Mouse (Mus musculus) inflammation-experienced regulatory T-cells, adult 6 months (primary cell): Measurements from ENCODE around the gene Muc4. TPM values are rescaled to one million over a fixed set of nuclear protein-coding genes. Genes with fewer than 3 reads are reported as not detected.

Experiments
- ATAC-seq: one replicate; pipeline ENCODE4 v1.8.0; 2017
- polyA plus RNA-seq, 3 experiments: library from polyadenylated mRNA; unstranded; fragments of 100-300 nt; shearing (Covaris generic); gene quantifications; one replicate each; pipeline ENCODE4 v1.2.1; 2017

Muc4 gene
- polyA plus RNA-seq, 3 experiments from 2014 or later = 0.05 TPM; not detected in 2

DNA sequence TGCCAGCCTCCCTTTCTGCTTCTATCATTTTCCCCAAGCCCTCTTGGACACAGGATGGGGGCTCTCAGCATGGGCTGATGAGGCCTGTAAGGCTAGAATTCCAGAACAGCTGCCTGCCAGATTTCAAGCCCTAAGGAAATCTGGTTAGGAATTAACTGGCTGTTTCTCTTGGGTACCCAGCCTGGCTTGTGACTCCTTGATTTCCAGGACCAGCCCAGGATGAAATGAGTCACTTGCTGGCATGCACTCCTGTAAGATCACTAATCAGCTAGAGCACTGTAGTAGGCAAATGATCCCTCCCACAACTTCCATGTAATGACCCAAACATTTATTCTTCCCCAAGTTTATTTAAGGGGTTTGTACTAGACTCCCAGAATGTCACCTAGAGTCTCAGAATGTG lies 7.4 kb upstream of the Muc4 start:
- no peak for ATAC-seq

DNA sequence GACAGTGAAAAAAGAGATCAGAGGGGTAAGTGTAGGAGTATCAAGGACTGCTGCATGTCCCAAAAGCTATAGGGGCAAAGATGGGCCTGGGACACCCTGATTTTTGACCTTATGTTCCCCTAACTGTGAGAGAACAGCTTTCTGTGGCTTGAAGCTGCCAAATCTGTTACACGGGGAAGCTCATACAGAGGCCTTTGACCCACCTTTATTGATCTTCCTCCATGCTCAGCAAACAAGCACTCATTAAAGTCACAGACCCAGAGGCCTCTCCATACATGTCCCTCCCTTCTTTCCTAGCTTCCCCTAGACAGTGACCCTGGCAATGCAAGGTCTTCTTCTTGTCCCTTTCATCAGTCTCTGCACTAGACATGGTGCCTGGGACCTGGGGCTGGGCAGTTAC lies 7.0 kb upstream of the Muc4 start:
- ATAC-seq = no peak

DNA sequence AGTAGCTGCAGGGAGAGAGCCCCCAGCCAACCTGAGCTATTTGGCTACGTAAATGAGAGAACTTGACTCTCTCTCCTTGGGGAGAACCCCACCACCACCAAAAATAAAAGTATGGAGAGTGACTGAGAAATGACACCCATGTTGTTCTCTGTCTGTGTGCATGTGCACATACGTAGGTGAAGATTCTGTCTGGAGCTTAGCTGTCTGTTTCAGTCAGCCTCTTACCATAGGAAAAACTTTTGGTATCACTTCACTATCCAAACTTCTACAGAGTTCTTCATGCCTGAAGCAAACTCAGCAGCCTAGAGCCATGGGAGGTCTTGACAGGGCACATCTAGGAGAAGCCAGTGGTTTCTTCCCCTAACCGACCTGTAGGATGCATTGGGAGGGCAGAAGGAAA lies 2.5 kb upstream of the Muc4 start:
- no peak for ATAC-seq

DNA sequence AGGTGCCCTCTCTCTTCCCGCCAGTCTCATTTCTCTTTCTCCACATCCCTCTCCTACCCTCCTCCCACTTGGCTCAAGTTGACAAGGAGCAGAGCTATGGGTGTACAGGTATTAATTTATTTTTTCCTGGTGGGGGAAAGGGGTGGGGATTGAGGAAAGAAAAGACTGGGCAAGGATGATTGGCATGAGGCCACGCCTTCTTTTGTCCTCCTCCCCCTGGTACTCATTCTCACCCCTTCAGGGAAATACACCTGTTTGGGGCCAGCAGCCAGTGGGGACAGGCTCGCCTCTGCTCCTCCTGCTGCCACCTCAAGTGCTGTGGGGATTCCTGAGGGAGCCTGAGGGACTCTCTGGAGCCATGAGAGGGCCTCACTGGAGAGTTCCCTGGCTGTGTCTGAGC lies 336 bp downstream of the Muc4 start:
- ATAC-seq = no peak

DNA sequence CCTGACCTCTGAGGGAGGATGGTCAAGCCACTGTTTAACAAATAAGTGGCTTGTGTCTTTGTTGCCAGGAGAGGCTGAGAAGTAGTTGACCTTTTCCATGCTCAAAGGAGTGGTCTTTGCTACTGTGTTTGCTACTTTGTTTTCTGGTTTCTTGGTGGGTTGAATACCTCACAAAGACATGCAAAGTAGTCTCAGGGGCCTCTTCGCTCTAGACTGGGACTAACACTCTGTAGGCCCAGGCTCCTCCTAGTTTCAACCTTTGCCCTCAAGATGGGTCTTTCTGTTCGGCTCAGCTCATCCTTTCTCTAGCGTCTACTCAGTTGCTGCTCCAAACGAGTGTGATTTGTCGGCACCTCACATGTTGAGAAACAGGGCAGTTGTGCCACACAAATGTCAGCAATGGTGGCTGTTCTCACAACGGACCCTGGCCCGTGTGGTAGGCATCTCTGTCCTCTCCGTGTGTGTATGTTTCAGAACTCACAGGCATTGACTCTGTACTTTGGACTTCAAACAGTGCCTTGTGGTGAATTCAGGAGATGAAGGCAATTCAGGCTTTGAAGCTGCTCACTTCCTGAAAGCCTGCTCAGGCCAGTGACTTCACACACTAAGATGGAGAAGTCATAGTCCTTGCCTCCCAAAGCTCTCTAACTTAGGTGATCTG lies 4.4 kb downstream of the Muc4 start:
- no peak for ATAC-seq

DNA sequence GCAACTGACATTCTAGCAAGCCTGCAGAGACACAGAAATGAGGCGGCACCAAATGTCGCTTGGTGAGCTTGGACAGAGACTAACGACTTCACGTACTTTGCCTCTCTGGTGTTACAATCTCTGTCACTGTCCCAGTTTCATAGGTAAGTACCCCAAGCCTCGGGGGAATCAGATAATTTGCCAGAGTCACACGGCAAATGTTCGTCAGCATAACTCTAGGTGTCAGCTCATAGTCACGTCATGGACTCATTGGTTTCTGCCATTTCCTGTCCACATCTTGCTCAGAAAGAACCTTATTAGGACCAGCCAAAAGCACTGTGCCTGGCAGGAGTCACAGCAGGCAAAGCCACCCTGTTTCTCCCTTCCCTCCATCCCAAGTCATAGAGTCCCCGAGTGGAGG lies 5.7 kb downstream of the Muc4 start:
- no peak for ATAC-seq

DNA sequence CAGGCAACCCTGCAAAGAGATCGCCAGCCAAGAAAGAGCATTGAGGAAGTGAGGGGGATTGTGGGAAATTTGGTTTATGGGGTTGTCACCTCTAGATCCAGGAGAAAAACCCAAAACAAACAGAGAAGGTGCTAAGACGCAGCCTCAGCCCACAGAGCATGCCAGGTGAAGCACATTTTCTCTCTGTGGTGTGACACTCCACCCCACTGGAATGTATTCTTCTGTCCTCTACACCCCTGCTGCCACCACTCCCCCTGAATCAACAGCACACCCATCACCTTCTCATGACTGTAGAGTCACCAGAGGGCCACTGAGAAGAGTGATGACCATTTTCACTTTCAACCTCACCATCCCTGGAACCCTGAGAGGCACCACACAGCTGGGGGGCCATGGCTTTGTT lies 7.0 kb downstream of the Muc4 start:
- no peak for ATAC-seq

DNA sequence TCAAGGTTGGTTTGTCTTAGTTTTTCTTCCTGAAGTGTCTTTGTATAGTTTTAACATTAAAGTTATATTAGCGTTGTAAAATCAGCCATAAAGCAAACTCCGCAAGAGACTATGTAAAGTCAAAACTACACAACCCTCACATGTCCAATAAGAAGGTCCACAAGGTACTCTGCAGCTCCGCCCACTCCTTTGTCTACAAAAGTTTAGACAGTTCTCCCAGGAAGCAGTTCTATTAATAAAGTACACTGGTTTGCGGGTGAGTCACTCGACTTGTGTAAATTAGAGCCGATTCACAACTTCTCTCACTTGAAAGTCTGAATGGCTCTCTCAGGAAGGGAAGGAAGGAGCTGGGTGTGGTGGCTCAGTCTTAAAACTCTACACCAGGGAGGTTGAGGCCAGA lies 10.2 kb downstream of the Muc4 start:
- ATAC-seq = no peak

DNA sequence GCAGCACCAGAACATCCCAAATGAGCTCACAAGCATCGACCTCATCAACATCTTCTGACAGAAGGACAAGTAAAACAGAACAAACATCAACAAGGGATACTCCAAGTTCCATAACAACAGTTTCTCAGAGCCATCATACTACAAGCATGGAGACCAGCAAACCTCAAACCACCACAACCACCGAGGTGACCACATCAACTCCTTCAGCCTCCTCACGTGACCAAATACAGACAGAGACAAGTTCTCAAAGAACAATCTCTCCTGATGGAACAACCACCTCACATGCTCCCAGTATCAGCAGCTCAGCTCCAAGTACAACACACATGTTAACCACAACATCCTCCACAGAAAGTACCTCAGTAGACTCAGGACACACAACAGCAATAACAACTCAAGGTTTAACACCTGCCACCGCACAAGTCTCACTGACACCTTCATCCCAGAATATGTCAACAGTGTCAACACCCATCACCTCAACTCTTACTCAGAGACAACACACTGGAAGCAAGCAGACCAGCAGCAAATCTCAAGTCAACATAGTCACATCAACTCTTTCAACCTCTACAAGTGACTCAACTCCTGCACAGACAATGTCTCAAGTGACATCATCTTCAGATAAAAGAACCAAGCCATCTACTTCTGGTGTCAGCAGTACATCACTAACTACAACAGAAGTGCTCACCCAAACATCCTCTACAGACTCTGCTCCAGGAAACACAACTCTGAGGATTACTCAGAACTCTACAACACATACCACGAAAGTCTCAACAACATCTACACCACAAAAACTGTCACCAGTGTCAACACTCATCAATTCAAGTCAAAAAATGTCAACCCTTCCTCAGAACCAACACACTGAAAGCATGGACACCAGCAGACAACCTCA lies 14.8 kb downstream of the Muc4 start:
- peak; percentile 94 for ATAC-seq

DNA sequence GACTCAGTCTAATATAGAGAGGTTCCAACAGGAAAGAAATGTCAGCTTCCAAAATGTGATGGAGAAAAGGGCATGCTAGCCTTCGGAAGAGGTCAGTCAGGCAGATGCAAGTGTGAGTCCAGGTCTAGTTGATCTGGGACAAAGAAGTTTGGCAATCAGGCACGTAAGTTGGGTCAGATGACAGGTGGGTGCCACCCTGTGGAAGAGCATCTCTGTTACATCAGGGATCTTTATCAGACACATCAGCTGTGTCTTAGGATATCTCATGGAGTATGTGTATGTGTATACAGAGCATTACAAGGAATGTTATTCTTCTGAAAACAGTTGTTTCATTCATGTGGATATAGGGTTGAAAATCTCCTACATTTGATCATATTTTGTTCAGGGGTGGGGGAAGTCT lies 28.9 kb downstream of the Muc4 start:
- no peak for ATAC-seq

DNA sequence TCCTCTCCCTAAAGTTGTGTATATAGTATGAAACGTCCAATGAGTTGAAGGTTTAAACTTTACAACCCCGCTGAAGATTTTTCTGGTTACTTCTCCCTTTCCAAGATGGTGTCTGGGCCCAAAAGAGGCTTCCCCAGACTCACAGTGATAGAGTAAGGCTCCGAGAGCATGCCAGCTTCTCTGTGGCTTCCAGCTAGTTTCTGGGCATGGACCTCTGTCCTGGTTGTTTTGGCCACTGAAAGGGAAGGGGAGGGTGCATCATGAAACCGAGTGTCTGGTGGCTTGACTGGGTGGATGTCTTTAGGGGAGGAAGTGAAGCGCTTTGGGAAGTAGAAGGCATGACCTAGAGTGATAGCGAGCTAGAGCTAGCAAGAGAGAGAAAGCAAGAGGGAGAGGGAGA lies 29.3 kb downstream of the Muc4 start:
- no peak for ATAC-seq

DNA sequence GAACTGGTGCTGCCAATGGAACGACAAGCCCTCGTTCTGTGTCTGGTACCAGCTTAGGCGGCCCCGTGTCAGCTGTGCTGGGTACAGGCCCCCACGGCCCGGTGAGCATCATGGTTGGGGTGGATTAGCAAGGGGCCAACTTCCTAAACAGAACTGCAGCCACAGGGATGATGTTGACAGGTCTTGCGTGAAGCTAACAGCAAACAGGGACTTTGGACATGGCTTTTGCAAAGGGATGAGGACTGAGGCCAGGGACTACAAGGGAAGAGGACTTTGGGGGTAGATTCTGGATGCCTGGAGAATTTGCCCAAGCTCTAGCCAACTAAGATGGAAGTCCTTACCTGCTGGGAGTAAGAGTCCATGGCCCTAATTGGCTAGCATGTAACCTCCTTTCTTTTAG lies 31.2 kb downstream of the Muc4 start:
- ATAC-seq = no peak

DNA sequence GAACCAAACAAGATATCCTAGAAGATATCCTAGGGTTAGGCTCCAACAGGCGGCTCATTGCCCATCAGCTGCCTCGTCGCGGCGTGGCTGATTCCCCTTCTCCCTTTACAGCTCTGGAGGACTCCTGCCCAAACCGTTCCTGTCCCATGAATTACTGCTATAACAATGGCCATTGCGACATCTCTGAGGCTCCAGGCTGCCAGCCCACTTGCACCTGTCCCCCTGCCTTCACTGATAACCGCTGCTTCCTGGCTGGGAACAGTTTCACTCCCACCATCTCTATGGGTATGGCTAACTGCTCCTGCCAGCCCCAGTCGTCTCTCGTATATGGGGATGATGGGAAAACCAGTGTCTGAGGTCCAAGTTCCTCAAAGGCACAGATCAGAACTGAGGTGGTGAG lies 41.0 kb downstream of the Muc4 start:
- no peak for ATAC-seq

DNA sequence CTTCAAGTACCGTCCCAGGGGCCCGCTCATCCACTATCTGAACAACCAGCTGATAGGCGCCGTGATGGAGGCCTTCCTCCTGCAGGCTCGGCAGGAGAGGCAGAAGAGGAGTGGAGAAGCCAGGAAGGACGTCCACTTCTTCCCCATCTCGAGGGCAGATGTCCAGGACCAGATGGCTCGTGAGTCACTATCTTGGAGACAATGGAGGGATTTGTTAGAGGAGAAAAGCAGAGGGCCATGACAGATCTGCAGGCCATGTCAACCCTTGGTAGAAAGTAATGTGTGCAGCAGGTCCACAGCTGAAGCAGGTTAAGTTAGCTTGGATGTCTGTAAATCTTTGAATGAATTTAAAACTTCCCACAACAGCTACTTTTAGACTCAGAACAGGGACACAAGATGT lies 43.3 kb downstream of the Muc4 start:
- no peak for ATAC-seq

DNA sequence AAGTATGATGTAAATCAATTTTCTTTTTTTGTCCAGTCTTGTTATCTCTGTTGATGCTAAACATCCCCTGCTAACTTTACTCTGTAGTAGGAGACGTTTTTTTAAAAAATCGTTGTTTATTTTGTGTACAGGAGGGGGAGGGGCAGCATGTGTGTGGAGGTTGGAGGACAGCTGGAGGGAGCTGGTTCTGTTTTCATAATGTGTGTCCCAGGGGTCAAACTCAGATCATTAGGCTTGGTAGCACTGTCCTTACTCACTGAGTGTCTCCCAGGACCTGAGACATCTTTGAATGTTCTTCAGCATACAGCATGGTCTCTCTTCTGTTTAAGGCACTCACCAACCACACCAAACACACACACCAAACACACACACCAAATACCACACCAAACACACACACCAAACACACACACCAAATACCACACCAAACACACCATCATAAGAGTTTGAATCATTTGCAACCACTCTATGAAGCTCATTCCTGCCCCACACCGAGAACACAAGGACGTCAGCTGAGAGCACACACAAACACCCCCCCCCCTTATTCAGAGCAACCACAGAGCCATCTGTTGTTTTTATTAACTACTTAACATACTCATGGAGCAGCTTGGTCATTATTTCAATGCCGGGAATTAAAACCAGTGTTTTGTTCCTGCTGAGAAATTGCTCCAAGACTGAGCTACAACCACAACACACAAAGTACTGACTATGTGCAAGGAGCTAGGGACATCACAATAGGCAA lies 47.8 kb downstream of the Muc4 start:
- no peak for ATAC-seq

DNA sequence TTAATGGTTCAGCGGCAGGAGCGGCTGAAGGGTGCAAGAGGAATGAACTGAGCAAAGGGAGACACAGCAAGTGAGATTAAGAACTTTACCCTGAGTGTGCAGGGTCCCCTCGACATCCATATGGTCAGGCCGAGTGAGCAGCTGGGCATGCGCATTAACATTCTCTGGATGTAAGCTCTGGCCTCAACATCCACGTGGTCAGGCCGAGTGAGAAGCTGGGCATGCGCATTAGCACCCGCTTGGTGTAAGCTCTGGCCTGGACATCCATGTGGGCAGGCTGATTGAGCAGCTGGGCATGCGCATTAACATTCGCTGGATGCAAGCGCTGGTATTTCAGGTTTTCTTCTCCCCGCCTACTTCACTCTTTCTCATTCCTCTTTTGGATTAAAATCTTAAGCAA lies 49.2 kb downstream of the Muc4 start:
- ATAC-seq = no peak

DNA sequence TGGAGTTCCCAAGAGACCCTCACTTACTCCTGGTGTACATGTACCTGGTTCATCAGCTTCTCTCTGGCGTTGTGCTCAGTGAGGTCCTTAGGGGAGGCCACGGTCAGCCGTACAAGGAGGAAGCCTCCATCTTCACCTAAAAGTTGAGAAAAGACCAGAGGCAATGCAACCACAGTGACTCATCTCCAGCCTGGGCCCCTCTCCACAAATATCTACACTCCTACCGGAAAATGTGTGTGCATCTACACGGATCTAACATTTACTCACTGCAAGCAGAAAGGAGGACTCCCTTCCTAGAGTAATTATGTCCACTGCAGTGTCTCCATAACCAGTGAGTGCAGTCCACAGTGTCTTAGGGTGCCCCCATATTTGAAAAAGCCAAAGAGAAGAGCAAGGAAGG lies 54.4 kb downstream of the Muc4 start:
- ATAC-seq = no peak

DNA sequence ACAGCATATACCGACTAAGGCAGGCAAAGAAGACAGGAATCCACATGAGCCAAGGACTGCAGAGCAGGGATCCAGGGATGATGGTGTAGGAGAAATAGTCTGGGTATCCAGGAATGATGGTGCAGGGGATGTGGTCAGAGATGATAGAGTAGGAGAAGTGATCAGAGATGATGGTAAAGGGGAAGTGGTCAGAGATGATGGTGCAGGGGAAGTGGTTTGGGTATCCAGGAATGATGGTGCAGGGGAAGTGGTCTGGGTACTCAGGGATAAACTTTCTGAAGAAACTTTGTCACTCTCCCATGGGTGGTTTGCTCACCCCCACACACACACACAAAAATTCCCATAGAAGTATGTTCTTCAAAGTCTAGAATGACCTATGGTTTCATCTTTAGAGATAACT lies 59.5 kb downstream of the Muc4 start:
- ATAC-seq = no peak

DNA sequence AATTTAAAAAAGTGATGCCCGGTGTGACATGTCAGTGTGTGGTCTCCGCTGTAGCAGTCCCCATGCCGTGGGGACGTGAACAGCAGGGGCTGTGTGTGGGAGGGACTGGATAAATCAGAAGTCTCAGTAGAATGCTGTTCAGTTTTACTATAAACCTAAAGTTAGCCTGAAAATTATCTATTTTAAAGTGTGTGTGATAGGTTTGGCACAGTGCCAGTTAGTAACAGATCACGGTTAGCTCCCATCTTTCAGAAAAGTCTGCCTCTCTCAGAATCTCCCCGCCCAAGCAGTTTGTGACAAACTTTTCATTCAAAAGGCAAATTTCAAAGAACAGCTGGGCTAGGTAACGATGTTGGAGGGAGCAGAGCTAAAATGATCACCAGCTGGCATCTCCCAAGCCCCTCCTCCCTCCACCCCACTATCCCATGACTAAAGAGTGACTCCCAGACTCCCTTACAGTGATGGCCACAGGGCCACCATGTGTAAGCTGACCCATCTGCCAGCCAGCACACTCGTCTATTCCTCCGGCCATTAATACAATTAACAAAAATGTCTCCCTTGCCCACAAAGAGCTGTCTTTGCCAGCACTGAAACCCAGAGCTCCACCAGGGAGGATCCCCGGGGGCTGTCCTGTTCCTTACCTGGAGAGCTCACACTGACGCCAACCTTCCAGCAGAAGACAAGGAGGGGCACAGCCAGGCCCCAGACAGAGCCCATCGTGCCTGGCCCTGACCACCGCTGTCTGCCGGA lies 61.2 kb downstream of the Muc4 start:
- ATAC-seq = no peak

DNA sequence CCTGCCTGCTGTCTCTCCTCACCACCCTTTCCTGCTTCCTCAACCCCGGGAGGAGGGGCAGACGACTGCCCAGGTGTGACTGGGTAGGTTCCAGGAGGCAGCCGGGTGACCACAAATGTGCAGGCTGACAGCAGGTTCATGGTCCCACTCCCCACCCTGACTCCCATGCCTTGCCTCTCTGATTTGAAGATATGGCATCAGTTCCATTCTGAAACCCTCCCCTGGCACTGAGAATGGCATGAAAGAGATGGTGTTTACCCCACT lies 61.7 kb downstream of the Muc4 start, which contains the start of gene Muc20:
Gene Muc20 (minus strand): TSS at position 10 of the 264 bp plus-strand sequence.
- no peak for ATAC-seq

DNA sequence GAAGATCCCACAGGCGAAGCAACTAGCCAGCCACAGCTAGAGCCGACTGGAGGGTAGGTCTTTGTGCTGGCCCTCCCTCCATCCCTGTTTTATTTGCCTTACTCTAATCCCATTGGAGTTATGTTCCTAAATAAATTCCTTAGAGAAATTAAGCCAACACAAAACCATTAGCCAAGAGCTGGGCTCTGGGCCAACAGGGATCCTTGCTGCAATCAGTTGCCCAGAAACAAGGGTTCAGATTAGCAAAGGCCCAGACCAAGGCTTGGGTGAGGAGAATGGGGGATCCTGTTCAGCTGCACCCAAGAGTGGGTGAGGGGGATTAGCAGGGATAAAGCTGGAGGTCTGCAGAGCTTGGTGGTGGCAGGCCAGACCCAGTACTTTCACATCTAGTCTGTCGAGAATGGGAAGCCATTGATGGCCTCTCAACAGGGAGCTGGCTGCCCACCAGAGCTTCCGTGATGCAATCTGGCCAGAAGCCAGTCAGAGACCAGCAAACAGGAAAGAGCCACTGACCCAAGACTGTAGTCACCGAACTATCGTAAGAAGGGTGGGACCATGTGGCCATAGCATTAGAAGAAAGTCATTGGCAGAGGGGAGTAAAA lies 67.7 kb downstream of the Muc4 start:
- no peak for ATAC-seq

DNA sequence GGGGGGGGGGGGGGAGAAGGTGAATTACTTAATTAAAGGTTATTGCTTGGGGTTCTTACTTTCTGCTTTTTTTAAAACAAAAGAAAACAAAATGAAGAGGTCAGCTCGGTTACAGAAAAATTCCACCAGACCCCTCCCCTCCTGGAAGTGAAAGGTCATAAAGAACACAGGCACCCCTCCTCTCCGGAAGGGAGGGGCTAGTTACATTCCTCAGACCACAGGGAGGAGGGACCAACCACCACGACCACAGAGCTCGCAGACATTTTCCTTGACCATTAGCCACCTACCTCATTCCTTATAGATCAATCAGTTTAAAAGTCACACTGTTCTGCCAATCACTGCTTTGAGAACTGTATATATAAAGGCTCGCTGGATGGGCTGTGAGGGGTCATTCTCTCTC lies 68.2 kb downstream of the Muc4 start:
- no peak for ATAC-seq

DNA sequence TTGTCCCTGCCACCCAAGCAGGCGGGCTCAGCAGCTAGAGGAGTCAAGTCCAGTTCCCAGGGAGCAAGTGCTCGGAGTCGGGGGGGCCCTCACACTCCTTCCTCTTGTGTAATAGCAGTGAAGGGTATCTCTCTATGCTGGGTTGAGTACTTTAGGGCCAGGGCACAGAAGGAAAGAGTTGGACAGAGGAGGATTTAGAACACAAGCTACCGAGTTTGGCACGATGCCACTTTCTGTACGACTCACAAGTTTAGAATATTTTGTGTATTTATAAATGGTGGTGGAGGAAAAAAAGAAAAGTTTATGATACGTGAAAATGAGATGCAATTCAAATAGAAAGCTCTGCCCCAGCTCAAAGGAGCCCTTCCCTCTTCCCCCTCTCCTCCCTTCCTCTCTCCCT lies 69.5 kb downstream of the Muc4 start:
- no peak for ATAC-seq
